Mouse (Mus musculus) stomach, postnatal 0 days (tissue): Measurements from ENCODE around the gene 1110051M20Rik. TPM values are rescaled to one million over a fixed set of nuclear protein-coding genes. Genes with fewer than 3 reads are reported as not detected.
A peak's percentile ranks its signal among the peaks of the same experiment; 100 is the strongest.

Experiments
- ATAC-seq: fragments of 200-750 bp; cut with Nextera tagmentation; 2 replicates; pipeline ENCODE4 v1.8.0; 2017; ENCODE audit not compliant: low FRiP score, low TSS enrichment
- DNase-seq: peaks from one replicate; pipeline ENCODE4 v3.0.0-alpha.2; 2016; ENCODE audit warnings: low spot score
- H3K27ac ChIP-seq: fragments of 300-500 bp; sonication (generic); replicated peaks from 2 replicates; pipeline ENCODE4 v1.5.1; 2014; ENCODE audit warnings: mild to moderate bottlenecking, control low read depth
- H3K27me3 ChIP-seq: fragments of 300-500 bp; sonication (generic); 2 replicates; pipeline ENCODE4 v1.6.1; 2014; ENCODE audit warnings: low read length; ENCODE audit not compliant: control insufficient read depth, insufficient read depth
- H3K36me3 ChIP-seq: fragments of 300-500 bp; sonication (generic); 2 replicates; pipeline ENCODE4 v1.6.1; 2014; ENCODE audit warnings: low read length, mixed read lengths; ENCODE audit not compliant: control insufficient read depth, insufficient read depth
- H3K4me1 ChIP-seq: fragments of 300-500 bp; sonication (generic); replicated peaks from 2 replicates; pipeline ENCODE4 v1.6.1; 2014; ENCODE audit warnings: antibody characterized with exemption; ENCODE audit not compliant: control insufficient read depth, insufficient read depth
- H3K4me2 ChIP-seq: fragments of 300-500 bp; sonication (generic); replicated peaks from 2 replicates; pipeline ENCODE4 v1.6.1; 2014; ENCODE audit warnings: low read depth, mild to moderate bottlenecking, control low read depth, moderate library complexity
- H3K4me3 ChIP-seq: fragments of 300-500 bp; sonication (generic); 2 replicates; pipeline ENCODE4 v1.5.1; 2014; ENCODE audit warnings: low read depth, low read length, control low read depth
- H3K9ac ChIP-seq: fragments of 300-500 bp; sonication (generic); 2 replicates; pipeline ENCODE4 v1.6.1; 2014; ENCODE audit warnings: mild to moderate bottlenecking, low read length, control low read depth, mixed read lengths
- H3K9me3 ChIP-seq: fragments of 300-500 bp; sonication (generic); 2 replicates; pipeline ENCODE4 v1.6.1; 2016; ENCODE audit warnings: low read length; ENCODE audit not compliant: control insufficient read depth
- CTCF ChIP-seq: IDR thresholded peaks from 2 replicates; pipeline ENCODE4 v1.5.1; 2016; ENCODE audit warnings: antibody characterized with exemption, low read depth, mild to moderate bottlenecking, moderate library complexity
- EP300 ChIP-seq: optimal IDR thresholded peaks from 2 replicates; pipeline ENCODE3; 2016; ENCODE audit warnings: antibody characterized with exemption
- WGBS: fragments of 180-500 bp; shearing (Covaris S2); extraction: QIAGEN DNeasy Blood & Tissue Kit; methylation state at CpG from one replicate; pipeline ENCODE4 v1.1.7; 2014; 5-methylcytosine and 5-hydroxymethylcytosine counted together
- polyA plus RNA-seq: library from polyadenylated mRNA; unstranded; fragments of >200 nt; fragmentation: Nextera tagmentation; extraction: Ambion mirVana; gene quantifications from 2 replicates; pipeline ENCODE4 v1.2.1, GENCODE M21; 2015

1110051M20Rik gene
- polyA plus RNA-seq, 1 experiment from 2014 or later = 20.3 TPM

GRCm38 (mm10) chr2:91424061-91424720 is 20.3 kb downstream of the 1110051M20Rik start:
- H3K9me3 ChIP-seq = no peaks in the 10 kb centered on the region
- no peaks in the 10 kb centered on the region; the same call in 1 of the 2 replicates for H3K36me3 ChIP-seq
- H3K4me3 ChIP-seq = no peak overlapping the region
- H3K4me2 ChIP-seq = no peak overlapping the region
- 59% methylated on average over 7 of the region's 7 CpGs for WGBS
- no peak overlapping the region for H3K9ac ChIP-seq
- H3K4me1 ChIP-seq = no peaks in the 10 kb centered on the region
- TF ChIP-seq CTCF (no peak), EP300 (no peak)
- ATAC-seq = peak; percentile 72
- H3K27me3 ChIP-seq = no peaks in the 10 kb centered on the region
- DNase-seq = no peak
- peak overlapping the region; percentile 63; the same call in 1 of the 2 replicates for H3K27ac ChIP-seq

GRCm38 (mm10) chr2:91421641-91422040 is 22.9 kb downstream of the 1110051M20Rik start:
- DNase-seq (no peak), ATAC-seq (no peak)
- TF ChIP-seq CTCF (no peak), EP300 (no peak)
- Histone ChIP-seq H3K27ac (no peak overlapping the region), H3K9ac (no peak overlapping the region), H3K27me3 (no peaks in the 10 kb centered on the region), H3K36me3 (no peaks in the 10 kb centered on the region; the same call in 1 of the 2 replicates), H3K9me3 (no peaks in the 10 kb centered on the region), H3K4me3 (no peak overlapping the region), H3K4me2 (no peak overlapping the region), H3K4me1 (no peaks in the 10 kb centered on the region)
- WGBS = 89% methylated on average over 5 of the region's 5 CpGs

- no peaks in the 10 kb centered on the region for H3K36me3 ChIP-seq
- H3K4me3 ChIP-seq = no peak overlapping the region
- no peaks in the 10 kb centered on the region for H3K9me3 ChIP-seq
- no peak overlapping the region for H3K4me2 ChIP-seq
- TF ChIP-seq EP300 (no peak), CTCF (no peak)
- H3K27ac ChIP-seq = no peak overlapping the region
- H3K4me1 ChIP-seq = no peaks in the 10 kb centered on the region
- 67% methylated on average over 1 of the region's 1 CpGs for WGBS
- no peak overlapping the region for H3K9ac ChIP-seq
- DNase-seq (no peak), ATAC-seq (no peak)
- H3K27me3 ChIP-seq = no peaks in the 10 kb centered on the region
Measured at GRCm38 (mm10) chr2:91413811-91414210, 30.7 kb downstream of the 1110051M20Rik start.

- Histone ChIP-seq H3K36me3 (no peaks in the 10 kb centered on the region), H3K4me3 (no peak overlapping the region), H3K27me3 (no peaks in the 10 kb centered on the region), H3K9ac (no peak overlapping the region), H3K4me1 (no peaks in the 10 kb centered on the region), H3K27ac (no peak overlapping the region), H3K4me2 (no peak overlapping the region), H3K9me3 (no peaks in the 10 kb centered on the region)
- no peak for TF ChIP-seq CTCF
- TF ChIP-seq EP300 = no peak
- 76% methylated on average over 5 of the region's 5 CpGs for WGBS
- DNase-seq (no peak), ATAC-seq (peak; percentile 42; the same call in 1 of the 2 replicates)
Measured at GRCm38 (mm10) chr2:91412361-91412760, 32.1 kb downstream of the 1110051M20Rik start.

GRCm38 (mm10) chr2:91411473-91411872 is 33.0 kb downstream of the 1110051M20Rik start:
- no peak for DNase-seq
- Histone ChIP-seq H3K27me3 (no peaks in the 10 kb centered on the region), H3K4me3 (no peak overlapping the region), H3K27ac (no peak overlapping the region), H3K9ac (no peak overlapping the region), H3K36me3 (no peaks in the 10 kb centered on the region), H3K9me3 (no peaks in the 10 kb centered on the region), H3K4me1 (no peaks in the 10 kb centered on the region), H3K4me2 (no peak overlapping the region)
- no peak for TF ChIP-seq CTCF
- TF ChIP-seq EP300 = no peak
- ATAC-seq = no peak
- 49% methylated on average over 2 of the region's 2 CpGs for WGBS

- H3K4me2 ChIP-seq = no peak overlapping the region
- H3K27ac ChIP-seq = no peak overlapping the region
- no peak overlapping the region for H3K4me3 ChIP-seq
- ATAC-seq (no peak), DNase-seq (no peak)
- no peaks in the 10 kb centered on the region for H3K9me3 ChIP-seq
- H3K36me3 ChIP-seq = no peaks in the 10 kb centered on the region
- H3K9ac ChIP-seq = no peak overlapping the region
- WGBS = 77% methylated on average over 2 of the region's 2 CpGs
- H3K27me3 ChIP-seq = no peaks in the 10 kb centered on the region
- no peaks in the 10 kb centered on the region for H3K4me1 ChIP-seq
- TF ChIP-seq EP300 (no peak), CTCF (no peak)
Measured at GRCm38 (mm10) chr2:91408031-91408430, 36.5 kb downstream of the 1110051M20Rik start.
